Mouse (Mus musculus) cerebellum, postnatal 10 days (tissue): ENCODE data around the gene Il9r.
A peak's percentile ranks its signal among the peaks of the same experiment; 100 is the strongest.

ENCODE experiments used
- DNase-seq, 2 experiments: peaks; one replicate each; pipeline ENCODE4 v3.0.0; 2021; ENCODE audit warnings: mixed read lengths in 2 of 2

Il9r gene

GRCm38 (mm10) chr11:32198256-32198955 lies 1.7 kb downstream of the Il9r start:
- DNase-seq, result no peak

GRCm38 (mm10) chr11:32197766-32198165 lies 2.3 kb downstream of the Il9r start:
- no peak for DNase-seq

GRCm38 (mm10) chr11:32196727-32197126 lies 3.4 kb downstream of the Il9r start:
- DNase-seq, result no peak

- no peak for DNase-seq
These were observed 4.1 kb downstream of the Il9r start for GRCm38 (mm10) chr11:32195867-32196540.

GRCm38 (mm10) chr11:32194626-32195025 lies 5.5 kb downstream of the Il9r start:
- no peak for DNase-seq

GRCm38 (mm10) chr11:32194086-32194485 lies 6.0 kb downstream of the Il9r start:
- DNase-seq, result no peak

- DNase-seq, result no peak
These were observed 6.9 kb downstream of the Il9r start for GRCm38 (mm10) chr11:32193156-32193555.

GRCm38 (mm10) chr11:32190603-32191110 lies 9.4 kb downstream of the Il9r start:
- peak; percentile 26 to 29 for DNase-seq

GRCm38 (mm10) chr11:32190119-32190518 lies 10.0 kb downstream of the Il9r start:
- peak; percentile 40 to 47 for DNase-seq

- DNase-seq, result no peak
These were observed 10.6 kb downstream of the Il9r start for GRCm38 (mm10) chr11:32189434-32189833.

GRCm38 (mm10) chr11:32188881-32189280 lies 11.2 kb downstream of the Il9r start:
- DNase-seq, result no peak

GRCm38 (mm10) chr11:32187256-32187655 lies 12.8 kb downstream of the Il9r start:
- no peak for DNase-seq

GRCm38 (mm10) chr11:32186031-32186430 lies 14.0 kb downstream of the Il9r start:
- no peak for DNase-seq

- no peak for DNase-seq
These were observed 15.6 kb downstream of the Il9r start for GRCm38 (mm10) chr11:32184469-32184868.

GRCm38 (mm10) chr11:32181973-32182868 lies 17.9 kb downstream of the Il9r start:
- peak; percentile 96 to 98 for DNase-seq

- DNase-seq, result no peak
These were observed 18.8 kb downstream of the Il9r start for GRCm38 (mm10) chr11:32181246-32181645.

- DNase-seq, result no peak
These were observed 21.6 kb downstream of the Il9r start for GRCm38 (mm10) chr11:32178506-32178905.

GRCm38 (mm10) chr11:32166683-32167082 lies 33.4 kb downstream of the Il9r start:
- DNase-seq, result no peak

GRCm38 (mm10) chr11:32161922-32162804 lies 37.9 kb downstream of the Il9r start:
- DNase-seq, result peak; percentile 97 to 98

- peak; percentile 71 to 75 for DNase-seq
These were observed 38.6 kb downstream of the Il9r start for GRCm38 (mm10) chr11:32161500-32161899.

- DNase-seq, result no peak
These were observed 39.7 kb downstream of the Il9r start for GRCm38 (mm10) chr11:32160341-32160740.

GRCm38 (mm10) chr11:32159176-32159575 lies 40.9 kb downstream of the Il9r start:
- no peak for DNase-seq
